Mouse (Mus musculus): ENCODE measurements around the gene Gm10392. TPM values are rescaled to one million over a fixed set of nuclear protein-coding genes. Genes with fewer than 3 reads are reported as not detected.
A peak's percentile ranks its signal among the peaks of the same experiment; 100 is the strongest.

Gm10392 gene
- polyA plus RNA-seq, 1 experiment: 0.08 TPM

- peak overlapping the region; percentile 94 for H3K4me3 ChIP-seq (replicated peaks)
- H3K36me3 ChIP-seq (replicated peaks; ENCODE audit: low read length): peaks cover 10% of the 10 kb centered on the region
- peaks cover 93% of the 10 kb centered on the region for H3K4me1 ChIP-seq
- peaks cover 24% of the 10 kb centered on the region for H3K27me3 ChIP-seq (replicated peaks)
- no peak for TF ChIP-seq FLI1 (IDR thresholded peaks at IDR 0.05; ENCODE audit: low read length)
- no peak for TF ChIP-seq GATA1 (IDR thresholded peaks at IDR 0.05; ENCODE audit: borderline replicate concordance, low read length)
- H3K9me3 ChIP-seq: no peaks in the 10 kb centered on the region
Observed at GRCm38 (mm10) chr11:77516553-77517425, 2.2 kb downstream of the Gm10392 start.

- Histone ChIP-seq H3K4me1 (peaks cover 87% of the 10 kb centered on the region), H3K36me3 (replicated peaks; ENCODE audit: low read length) (peaks cover 10% of the 10 kb centered on the region), H3K4me3 (replicated peaks) (peak within 1 kb of the TSS; percentile 94), H3K27me3 (replicated peaks) (peaks cover 24% of the 10 kb centered on the region), H3K9me3 (no peaks in the 10 kb centered on the region)
- TF ChIP-seq FLI1 (IDR thresholded peaks at IDR 0.05; ENCODE audit: low read length) (no peak), GATA1 (IDR thresholded peaks at IDR 0.05; ENCODE audit: borderline replicate concordance, low read length) (no peak)
Observed at GRCm38 (mm10) chr11:77515637-77516552, 3.1 kb downstream of the Gm10392 start, which contains the start of gene Trp53i13. Trp53i13 (minus strand) TSS chr11:77515980.

GRCm38 (mm10) chr11:77514832-77515636, 4.0 kb downstream of the Gm10392 start, which contains the start of gene Abhd15:
Abhd15 (plus strand) TSS chr11:77515121.
- Histone ChIP-seq H3K27me3 (replicated peaks) (peaks cover 24% of the 10 kb centered on the region), H3K4me1 (peaks cover 81% of the 10 kb centered on the region), H3K36me3 (replicated peaks; ENCODE audit: low read length) (peaks cover 16% of the 10 kb centered on the region), H3K9me3 (no peaks in the 10 kb centered on the region), H3K4me3 (replicated peaks) (peak within 1 kb of the TSS; percentile 94)
- no peak for TF ChIP-seq FLI1 (IDR thresholded peaks at IDR 0.05; ENCODE audit: low read length)
- no peak for TF ChIP-seq GATA1 (IDR thresholded peaks at IDR 0.05; ENCODE audit: borderline replicate concordance, low read length)

- peaks cover 24% of the 10 kb centered on the region for H3K27me3 ChIP-seq (replicated peaks)
Observed at GRCm38 (mm10) chr11:77514281-77514831, 4.6 kb downstream of the Gm10392 start.

GRCm38 (mm10) chr11:77513811-77514170, 5.2 kb downstream of the Gm10392 start:
- TF ChIP-seq FLI1 (IDR thresholded peaks at IDR 0.05; ENCODE audit: low read length) (no peak), GATA1 (IDR thresholded peaks at IDR 0.05; ENCODE audit: borderline replicate concordance, low read length) (no peak)
- H3K27me3 ChIP-seq (replicated peaks): peaks cover 24% of the 10 kb centered on the region
- H3K4me1 ChIP-seq: peaks cover 72% of the 10 kb centered on the region
- H3K36me3 ChIP-seq (replicated peaks; ENCODE audit: low read length): peaks cover 27% of the 10 kb centered on the region
- no peaks in the 10 kb centered on the region for H3K9me3 ChIP-seq
- peak overlapping the region; percentile 94 for H3K4me3 ChIP-seq (replicated peaks)

More at GRCm38 (mm10) chr11:77514281-77514831, 4.6 kb downstream of the Gm10392 start:
- Histone ChIP-seq H3K36me3 (replicated peaks; ENCODE audit: low read length) (peaks cover 22% of the 10 kb centered on the region), H3K9me3 (no peaks in the 10 kb centered on the region), H3K4me1 (peaks cover 75% of the 10 kb centered on the region), H3K4me3 (replicated peaks) (peak overlapping the region; percentile 94)
- no peak for TF ChIP-seq FLI1 (IDR thresholded peaks at IDR 0.05; ENCODE audit: low read length)
- no peak for TF ChIP-seq GATA1 (IDR thresholded peaks at IDR 0.05; ENCODE audit: borderline replicate concordance, low read length)

- H3K4me3 ChIP-seq (replicated peaks): peak overlapping the region; percentile 95
- H3K4me1 ChIP-seq: peaks cover 72% of the 10 kb centered on the region
- peaks cover 24% of the 10 kb centered on the region for H3K27me3 ChIP-seq (replicated peaks)
- no peaks in the 10 kb centered on the region for H3K9me3 ChIP-seq
- peaks cover 29% of the 10 kb centered on the region for H3K36me3 ChIP-seq (replicated peaks; ENCODE audit: low read length)
- TF ChIP-seq GATA1 (IDR thresholded peaks at IDR 0.05; ENCODE audit: borderline replicate concordance, low read length) (no peak), FLI1 (IDR thresholded peaks at IDR 0.05; ENCODE audit: low read length) (no peak)
Observed at GRCm38 (mm10) chr11:77512891-77513810, 5.8 kb downstream of the Gm10392 start.

GRCm38 (mm10) chr11:77511336-77511735, 7.7 kb downstream of the Gm10392 start:
- TF ChIP-seq FLI1 (IDR thresholded peaks at IDR 0.05; ENCODE audit: low read length) (no peak), GATA1 (IDR thresholded peaks at IDR 0.05; ENCODE audit: borderline replicate concordance, low read length) (no peak)
- H3K9me3 ChIP-seq: no peaks in the 10 kb centered on the region
- no peak overlapping the region for H3K4me3 ChIP-seq (replicated peaks)
- H3K27me3 ChIP-seq (replicated peaks): peaks cover 20% of the 10 kb centered on the region
- H3K36me3 ChIP-seq (replicated peaks; ENCODE audit: low read length): peaks cover 39% of the 10 kb centered on the region
- peaks cover 65% of the 10 kb centered on the region for H3K4me1 ChIP-seq
